Mouse (Mus musculus): ENCODE results near the gene Nup107. TPM values are rescaled to one million over a fixed set of nuclear protein-coding genes. Genes with fewer than 3 reads are reported as not detected.

Nup107 gene
- polyA plus RNA-seq, 1 experiment, result 22.8 TPM

GRCm38 (mm10) chr10:117757796-117758342, 34.6 kb downstream of the Nup107 start:
- Histone ChIP-seq H3K4me1 (ENCODE audit: control insufficient read depth, insufficient read depth, low read length) (no peaks in the 10 kb centered on the region; the same call in 1 of the 2 replicates), H3K27ac (ENCODE audit: control insufficient read depth, insufficient read depth, low read depth, low read length, poor library complexity) (no peak overlapping the region), H3K4me3 (replicated peaks; ENCODE audit: control insufficient read depth, low read depth, low read length) (no peak overlapping the region)
- no peak for TF ChIP-seq POLR2A (IDR thresholded peaks at IDR 0.05; ENCODE audit: borderline replicate concordance, control insufficient read depth, low read depth, low read length)
- TF ChIP-seq CTCF (IDR thresholded peaks at IDR 0.05; ENCODE audit: control insufficient read depth, insufficient read depth, low read length), result no peak
- WGBS, result 85% methylated on average over 7 of the region's 7 CpGs

GRCm38 (mm10) chr10:117757259-117757658, 35.2 kb downstream of the Nup107 start:
- 90% methylated on average over 1 of the region's 1 CpGs for WGBS
- TF ChIP-seq CTCF (IDR thresholded peaks at IDR 0.05; ENCODE audit: control insufficient read depth, insufficient read depth, low read length), result no peak
- TF ChIP-seq POLR2A (IDR thresholded peaks at IDR 0.05; ENCODE audit: borderline replicate concordance, control insufficient read depth, low read depth, low read length), result no peak
- Histone ChIP-seq H3K27ac (ENCODE audit: control insufficient read depth, insufficient read depth, low read depth, low read length, poor library complexity) (no peak overlapping the region), H3K4me1 (ENCODE audit: control insufficient read depth, insufficient read depth, low read length) (no peaks in the 10 kb centered on the region; the same call in 1 of the 2 replicates), H3K4me3 (replicated peaks; ENCODE audit: control insufficient read depth, low read depth, low read length) (no peak overlapping the region)

GRCm38 (mm10) chr10:117756784-117757183, 35.7 kb downstream of the Nup107 start:
- Histone ChIP-seq H3K27ac (ENCODE audit: control insufficient read depth, insufficient read depth, low read depth, low read length, poor library complexity) (no peak overlapping the region), H3K4me1 (ENCODE audit: control insufficient read depth, insufficient read depth, low read length) (no peaks in the 10 kb centered on the region; the same call in 1 of the 2 replicates), H3K4me3 (replicated peaks; ENCODE audit: control insufficient read depth, low read depth, low read length) (no peak overlapping the region)
- 88% methylated on average over 5 of the region's 5 CpGs for whole genome bisulfite sequencing
- TF ChIP-seq CTCF (IDR thresholded peaks at IDR 0.05; ENCODE audit: control insufficient read depth, insufficient read depth, low read length), result no peak
- TF ChIP-seq POLR2A (IDR thresholded peaks at IDR 0.05; ENCODE audit: borderline replicate concordance, control insufficient read depth, low read depth, low read length), result no peak

GRCm38 (mm10) chr10:117755799-117756467, 36.6 kb downstream of the Nup107 start:
- 64% methylated on average over 11 of the region's 11 CpGs for WGBS
- Histone ChIP-seq H3K27ac (ENCODE audit: control insufficient read depth, insufficient read depth, low read depth, low read length, poor library complexity) (peak overlapping the region; percentile 86), H3K4me3 (replicated peaks; ENCODE audit: control insufficient read depth, low read depth, low read length) (no peak overlapping the region), H3K4me1 (ENCODE audit: control insufficient read depth, insufficient read depth, low read length) (no peaks in the 10 kb centered on the region; the same call in 1 of the 2 replicates)
- TF ChIP-seq POLR2A (IDR thresholded peaks at IDR 0.05; ENCODE audit: borderline replicate concordance, control insufficient read depth, low read depth, low read length) (no peak), CTCF (IDR thresholded peaks at IDR 0.05; ENCODE audit: control insufficient read depth, insufficient read depth, low read length) (no peak)

- TF ChIP-seq CTCF (IDR thresholded peaks at IDR 0.05; ENCODE audit: control insufficient read depth, insufficient read depth, low read length) (no peak), POLR2A (IDR thresholded peaks at IDR 0.05; ENCODE audit: borderline replicate concordance, control insufficient read depth, low read depth, low read length) (no peak)
- 17% methylated on average over 13 of the region's 13 CpGs for WGBS
- Histone ChIP-seq H3K4me1 (ENCODE audit: control insufficient read depth, insufficient read depth, low read length) (no peaks in the 10 kb centered on the region; the same call in 1 of the 2 replicates), H3K4me3 (replicated peaks; ENCODE audit: control insufficient read depth, low read depth, low read length) (peak overlapping the region; percentile 51), H3K27ac (ENCODE audit: control insufficient read depth, insufficient read depth, low read depth, low read length, poor library complexity) (peak overlapping the region; percentile 86)
These were observed 37.3 kb downstream of the Nup107 start for GRCm38 (mm10) chr10:117755086-117755798.

- peak overlapping the region; percentile 86 for H3K27ac ChIP-seq (ENCODE audit: control insufficient read depth, insufficient read depth, low read depth, low read length, poor library complexity)
- 50% methylated on average over 7 of the region's 7 CpGs for WGBS
- no peak overlapping the region for H3K4me3 ChIP-seq (replicated peaks; ENCODE audit: control insufficient read depth, low read depth, low read length)
- H3K4me1 ChIP-seq (ENCODE audit: control insufficient read depth, insufficient read depth, low read length), result no peaks in the 10 kb centered on the region; the same call in 1 of the 2 replicates
- TF ChIP-seq CTCF (IDR thresholded peaks at IDR 0.05; ENCODE audit: control insufficient read depth, insufficient read depth, low read length), result no peak
- TF ChIP-seq POLR2A (IDR thresholded peaks at IDR 0.05; ENCODE audit: borderline replicate concordance, control insufficient read depth, low read depth, low read length), result no peak
These were observed 37.9 kb downstream of the Nup107 start for GRCm38 (mm10) chr10:117754609-117754940.

- TF ChIP-seq POLR2A (IDR thresholded peaks at IDR 0.05; ENCODE audit: borderline replicate concordance, control insufficient read depth, low read depth, low read length), result no peak
- TF ChIP-seq CTCF (IDR thresholded peaks at IDR 0.05; ENCODE audit: control insufficient read depth, insufficient read depth, low read length), result no peak
- Histone ChIP-seq H3K4me3 (replicated peaks; ENCODE audit: control insufficient read depth, low read depth, low read length) (no peak overlapping the region), H3K4me1 (ENCODE audit: control insufficient read depth, insufficient read depth, low read length) (no peaks in the 10 kb centered on the region; the same call in 1 of the 2 replicates), H3K27ac (ENCODE audit: control insufficient read depth, insufficient read depth, low read depth, low read length, poor library complexity) (peak overlapping the region; percentile 86)
- 94% methylated on average over 8 of the region's 8 CpGs for WGBS
These were observed 38.5 kb downstream of the Nup107 start for GRCm38 (mm10) chr10:117753711-117754608.
